Mouse (Mus musculus) stomach, embryonic 14.5 days (tissue): ENCODE results near the gene Ltc4s. TPM values are rescaled to one million over a fixed set of nuclear protein-coding genes. Genes with fewer than 3 reads are reported as not detected.

Source experiments
- ATAC-seq: fragments of 200-750 bp; cut with Nextera tagmentation; 2 replicates; pipeline ENCODE4 v1.8.0; 2017; ENCODE audit warnings: low read depth, moderate TSS enrichment; ENCODE audit not compliant: insufficient number of reproducible peaks, insufficient read depth, low FRiP score
- H3K27ac ChIP-seq: fragments of 300-500 bp; sonication (generic); 2 replicates; pipeline ENCODE4 v1.5.1; 2014; ENCODE audit warnings: mild to moderate bottlenecking, low read length, moderate library complexity, mixed read lengths
- H3K27me3 ChIP-seq: fragments of 300-500 bp; sonication (generic); 2 replicates; pipeline ENCODE4 v1.6.1; 2014; ENCODE audit warnings: low read length, control low read depth, mixed read lengths; ENCODE audit not compliant: control insufficient read depth, insufficient read depth
- H3K36me3 ChIP-seq: fragments of 300-500 bp; sonication (generic); 2 replicates; pipeline ENCODE4 v1.6.1; 2014; ENCODE audit warnings: mild to moderate bottlenecking, control low read depth, low read length, moderate library complexity, mixed read lengths; ENCODE audit not compliant: control insufficient read depth, insufficient read depth
- H3K4me1 ChIP-seq: fragments of 300-500 bp; sonication (generic); 2 replicates; pipeline ENCODE4 v1.6.1; 2014; ENCODE audit warnings: low read length, control low read depth, mixed read lengths; ENCODE audit not compliant: control insufficient read depth, insufficient read depth
- H3K4me2 ChIP-seq: fragments of 300-500 bp; sonication (generic); replicated peaks from 2 replicates; pipeline ENCODE4 v1.6.1; 2014; ENCODE audit warnings: low read depth, low read length, control low read depth
- H3K4me3 ChIP-seq: fragments of 300-500 bp; sonication (generic); 2 replicates; pipeline ENCODE4 v1.5.1; 2014; ENCODE audit warnings: low read depth, low read length, control low read depth
- H3K9ac ChIP-seq: fragments of 300-500 bp; sonication (generic); replicated peaks from 2 replicates; pipeline ENCODE4 v1.6.1; 2014; ENCODE audit warnings: low read depth, mild to moderate bottlenecking, control low read depth, low read length, moderate library complexity, mixed read lengths
- H3K9me3 ChIP-seq: fragments of 300-500 bp; sonication (generic); 2 replicates; pipeline ENCODE4 v1.6.1; 2016; ENCODE audit warnings: low read depth, low read length, control low read depth; ENCODE audit not compliant: control insufficient read depth
- WGBS: fragments of 180-500 bp; shearing (Covaris S2); extraction: QIAGEN DNeasy Blood & Tissue Kit; methylation state at CpG from one replicate; pipeline ENCODE4 v1.1.7; 2014; 5-methylcytosine and 5-hydroxymethylcytosine counted together
- polyA plus RNA-seq: library from polyadenylated mRNA; unstranded; fragments of >200 nt; fragmentation: Nextera tagmentation; extraction: Ambion mirVana; gene quantifications from 2 replicates; pipeline ENCODE4 v1.2.1, GENCODE M21; 2014

The Ltc4s gene
- polyA plus RNA-seq, 1 experiment from 2014 or later = 3.9 TPM

GRCm38 (mm10) chr11:50231411-50231810 lies 7.0 kb downstream of the Ltc4s start:
- no peak for ATAC-seq
- WGBS = 22% methylated on average over 8 of the region's 8 CpGs

GRCm38 (mm10) chr11:50230481-50231304 lies 7.7 kb downstream of the Ltc4s start:
- H3K9me3 ChIP-seq = no peaks in the 10 kb centered on the region
- H3K36me3 ChIP-seq = peaks cover 30% of the 10 kb centered on the region
- H3K4me2 ChIP-seq = peak overlapping the region; percentile 26
- no peak overlapping the region for H3K9ac ChIP-seq
- 0 out of 2 replicates have a peak overlapping the region, but pooled peaks have one; percentile 0 for H3K4me3 ChIP-seq
- no peaks in the 10 kb centered on the region for H3K27me3 ChIP-seq
- WGBS = 35% methylated on average over 45 of the region's 45 CpGs
- H3K27ac ChIP-seq = no peak overlapping the region
- H3K4me1 ChIP-seq = peaks cover 25% of the 10 kb centered on the region
- peak; percentile 44; the same call in 1 of the 2 replicates for ATAC-seq

More at GRCm38 (mm10) chr11:50231411-50231810, 7.0 kb downstream of the Ltc4s start:
- Histone ChIP-seq H3K27me3 (no peaks in the 10 kb centered on the region), H3K4me2 (peak overlapping the region; percentile 26), H3K9me3 (no peaks in the 10 kb centered on the region), H3K4me3 (no peak overlapping the region), H3K36me3 (peaks cover 30% of the 10 kb centered on the region), H3K9ac (no peak overlapping the region), H3K27ac (no peak overlapping the region), H3K4me1 (peaks cover 20% of the 10 kb centered on the region)

- 47% methylated on average over 7 of the region's 7 CpGs for WGBS
- no peaks in the 10 kb centered on the region for H3K9me3 ChIP-seq
- peaks cover 24% of the 10 kb centered on the region for H3K36me3 ChIP-seq
- no peaks in the 10 kb centered on the region for H3K27me3 ChIP-seq
- H3K4me3 ChIP-seq = no peak overlapping the region
- H3K4me2 ChIP-seq = no peak overlapping the region
- peaks cover 25% of the 10 kb centered on the region for H3K4me1 ChIP-seq
- no peak for ATAC-seq
- H3K9ac ChIP-seq = no peak overlapping the region
- no peak overlapping the region for H3K27ac ChIP-seq
These were observed 9.0 kb downstream of the Ltc4s start for GRCm38 (mm10) chr11:50229252-50229910.

- H3K27ac ChIP-seq = no peak overlapping the region
- no peaks in the 10 kb centered on the region for H3K27me3 ChIP-seq
- no peak overlapping the region for H3K4me3 ChIP-seq
- peaks cover 25% of the 10 kb centered on the region for H3K4me1 ChIP-seq
- H3K36me3 ChIP-seq = peaks cover 18% of the 10 kb centered on the region
- no peak overlapping the region for H3K9ac ChIP-seq
- H3K4me2 ChIP-seq = no peak overlapping the region
- no peaks in the 10 kb centered on the region for H3K9me3 ChIP-seq
- no peak for ATAC-seq
- WGBS = 30% methylated on average over 3 of the region's 3 CpGs
These were observed 9.6 kb downstream of the Ltc4s start for GRCm38 (mm10) chr11:50228772-50229171.

- H3K36me3 ChIP-seq = peaks cover 8% of the 10 kb centered on the region; the same call in 1 of the 2 replicates
- no peak overlapping the region for H3K4me3 ChIP-seq
- H3K4me1 ChIP-seq = peaks cover 25% of the 10 kb centered on the region
- no peak overlapping the region for H3K4me2 ChIP-seq
- H3K9ac ChIP-seq = no peak overlapping the region
- 89% methylated on average over 4 of the region's 4 CpGs for WGBS
- no peak for ATAC-seq
- H3K27ac ChIP-seq = no peak overlapping the region
- H3K9me3 ChIP-seq = no peaks in the 10 kb centered on the region
- no peaks in the 10 kb centered on the region for H3K27me3 ChIP-seq
These were observed 10.7 kb downstream of the Ltc4s start for GRCm38 (mm10) chr11:50227736-50228135.

GRCm38 (mm10) chr11:50227226-50227625 lies 11.2 kb downstream of the Ltc4s start:
- Histone ChIP-seq H3K4me1 (peaks cover 25% of the 10 kb centered on the region), H3K4me3 (no peak overlapping the region)

GRCm38 (mm10) chr11:50226406-50226805 lies 12.0 kb downstream of the Ltc4s start:
- no peak for ATAC-seq
- Histone ChIP-seq H3K27ac (peak overlapping the region; percentile 2; the same call in 1 of the 2 replicates), H3K4me2 (peak overlapping the region; percentile 97), H3K27me3 (no peaks in the 10 kb centered on the region), H3K36me3 (no peaks in the 10 kb centered on the region), H3K4me1 (peaks cover 25% of the 10 kb centered on the region), H3K4me3 (peak overlapping the region; percentile 66), H3K9ac (0 out of 2 replicates have a peak overlapping the region, but pooled peaks have one; percentile 89), H3K9me3 (no peaks in the 10 kb centered on the region)
- WGBS = 26% methylated on average over 2 of the region's 2 CpGs

More at GRCm38 (mm10) chr11:50227226-50227625, 11.2 kb downstream of the Ltc4s start:
- Histone ChIP-seq H3K36me3 (peaks cover 2% of the 10 kb centered on the region; the same call in 1 of the 2 replicates), H3K27me3 (no peaks in the 10 kb centered on the region), H3K9ac (no peak overlapping the region), H3K9me3 (no peaks in the 10 kb centered on the region), H3K27ac (no peak overlapping the region), H3K4me2 (peak overlapping the region; percentile 97; the same call in 1 of the 2 replicates)
- no peak for ATAC-seq
- 78% methylated on average over 3 of the region's 3 CpGs for WGBS

GRCm38 (mm10) chr11:50225611-50226378 lies 12.6 kb downstream of the Ltc4s start:
- peaks cover 25% of the 10 kb centered on the region for H3K4me1 ChIP-seq
- 3% methylated on average over 34 of the region's 34 CpGs for WGBS
- no peaks in the 10 kb centered on the region for H3K9me3 ChIP-seq
- peak overlapping the region; percentile 79 for H3K27ac ChIP-seq
- no peaks in the 10 kb centered on the region for H3K27me3 ChIP-seq
- H3K36me3 ChIP-seq = no peaks in the 10 kb centered on the region
- peak overlapping the region; percentile 89 for H3K9ac ChIP-seq
- ATAC-seq = peak; percentile 25
- H3K4me2 ChIP-seq = peak overlapping the region; percentile 97
- peak overlapping the region; percentile 66 for H3K4me3 ChIP-seq
